Mouse (Mus musculus) limb, embryonic 14.5 days (tissue): ENCODE measurements at regions not wholly inside any gene's neighbourhood (a gene's known extent, or its start where the extent isn't known, plus 50 kb on each side); places are given as distances from the start of the nearest gene placed in this dataset.

Experiments
- ATAC-seq: fragments of 200-750 bp; cut with Nextera tagmentation; 2 replicates; pipeline ENCODE4 v1.8.0; 2017; ENCODE audit warnings: low read depth, moderate number of reproducible peaks, moderate TSS enrichment; ENCODE audit not compliant: low FRiP score
- DNase-seq: peaks from one replicate; pipeline ENCODE4 v3.0.0-alpha.2; 2015; ENCODE audit warnings: low spot score
- H3K27ac ChIP-seq: fragments of 300-500 bp; sonication (generic); replicated peaks from 2 replicates; pipeline ENCODE4 v1.5.1; 2014; ENCODE audit warnings: low read depth, mild to moderate bottlenecking, low read length, moderate library complexity, mixed read lengths
- H3K27me3 ChIP-seq: fragments of 300-500 bp; sonication (generic); 2 replicates; pipeline ENCODE4 v1.6.1; 2014; ENCODE audit warnings: low read length, mixed read lengths; ENCODE audit not compliant: control insufficient read depth, insufficient read depth
- H3K36me3 ChIP-seq: fragments of 300-500 bp; sonication (generic); 2 replicates; pipeline ENCODE4 v1.6.1; 2014; ENCODE audit warnings: mild to moderate bottlenecking, low read length, moderate library complexity, mixed read lengths; ENCODE audit not compliant: control insufficient read depth, insufficient read depth
- H3K4me1 ChIP-seq: fragments of 300-500 bp; sonication (generic); 2 replicates; pipeline ENCODE4 v1.6.1; 2014; ENCODE audit warnings: antibody characterized with exemption, low read length, mixed read lengths; ENCODE audit not compliant: control insufficient read depth, insufficient read depth
- H3K4me2 ChIP-seq: fragments of 300-500 bp; sonication (generic); replicated peaks from 2 replicates; pipeline ENCODE4 v1.6.1; 2014; ENCODE audit warnings: low read depth, mild to moderate bottlenecking, low read length, moderate library complexity; ENCODE audit not compliant: severe bottlenecking
- H3K4me3 ChIP-seq: fragments of 300-500 bp; sonication (generic); replicated peaks from 2 replicates; pipeline ENCODE4 v1.5.1; 2014; ENCODE audit warnings: low read length
- H3K9ac ChIP-seq: fragments of 300-500 bp; sonication (generic); 2 replicates; pipeline ENCODE4 v1.6.1; 2014; ENCODE audit warnings: mild to moderate bottlenecking, low read depth, low read length, moderate library complexity; ENCODE audit not compliant: severe bottlenecking
- H3K9me3 ChIP-seq: fragments of 300-500 bp; sonication (generic); 2 replicates; pipeline ENCODE4 v1.6.1; 2016; ENCODE audit warnings: low read length; ENCODE audit not compliant: control insufficient read depth
- POLR2A ChIP-seq: fragments of 200-500 bp; IDR thresholded peaks from 2 replicates; pipeline ENCODE4 v1.8.0; 2012; ENCODE audit warnings: inconsistent platforms, mild to moderate bottlenecking, moderate library complexity, borderline replicate concordance; ENCODE audit not compliant: insufficient read depth, insufficient read length; ENCODE audit errors: extremely low read depth
- WGBS: fragments of 180-500 bp; shearing (Covaris S2); extraction: QIAGEN DNeasy Blood & Tissue Kit; methylation state at CpG from one replicate; pipeline ENCODE4 v1.1.7; 2014; 5-methylcytosine and 5-hydroxymethylcytosine counted together

GRCm38 (mm10) chr19:19880895-19881294, 509.8 kb downstream of the Anxa1 start:
- Histone ChIP-seq H3K36me3 (no peaks in the 10 kb centered on the region), H3K4me1 (no peaks in the 10 kb centered on the region), H3K27ac (no peak overlapping the region), H3K4me3 (no peak overlapping the region), H3K27me3 (no peaks in the 10 kb centered on the region), H3K9me3 (no peaks in the 10 kb centered on the region), H3K9ac (no peak overlapping the region), H3K4me2 (no peak overlapping the region)
- no peak for ATAC-seq
- TF ChIP-seq POLR2A, result no peak
- no peak for DNase-seq

GRCm38 (mm10) chr19:19848152-19848551, 542.6 kb downstream of the Anxa1 start:
- H3K9ac ChIP-seq, result no peak overlapping the region
- no peaks in the 10 kb centered on the region for H3K9me3 ChIP-seq
- H3K27me3 ChIP-seq, result no peaks in the 10 kb centered on the region
- no peak overlapping the region for H3K4me2 ChIP-seq
- ATAC-seq (no peak), DNase-seq (no peak)
- no peak overlapping the region for H3K4me3 ChIP-seq
- H3K36me3 ChIP-seq, result no peaks in the 10 kb centered on the region
- 74% methylated on average over 4 of the region's 4 CpGs for WGBS
- no peak overlapping the region for H3K27ac ChIP-seq
- H3K4me1 ChIP-seq, result no peaks in the 10 kb centered on the region
- TF ChIP-seq POLR2A, result no peak

GRCm38 (mm10) chr19:19807992-19808391, 582.8 kb downstream of the Anxa1 start:
- Histone ChIP-seq H3K9ac (no peak overlapping the region), H3K4me3 (no peak overlapping the region), H3K9me3 (no peaks in the 10 kb centered on the region), H3K36me3 (no peaks in the 10 kb centered on the region), H3K27ac (no peak overlapping the region), H3K27me3 (no peaks in the 10 kb centered on the region), H3K4me1 (no peaks in the 10 kb centered on the region), H3K4me2 (no peak overlapping the region)
- DNase-seq (no peak), ATAC-seq (no peak)
- no peak for TF ChIP-seq POLR2A
- 65% methylated on average over 1 of the region's 1 CpGs for WGBS

GRCm38 (mm10) chr19:19793835-19794234, 596.9 kb downstream of the Anxa1 start:
- TF ChIP-seq POLR2A, result no peak
- no peak overlapping the region for H3K4me3 ChIP-seq
- H3K9me3 ChIP-seq, result no peaks in the 10 kb centered on the region
- 76% methylated on average over 2 of the region's 2 CpGs for WGBS
- no peak overlapping the region for H3K4me2 ChIP-seq
- no peak for DNase-seq
- no peaks in the 10 kb centered on the region for H3K27me3 ChIP-seq
- no peaks in the 10 kb centered on the region for H3K4me1 ChIP-seq
- H3K9ac ChIP-seq, result no peak overlapping the region
- H3K27ac ChIP-seq, result no peak overlapping the region
- no peak for ATAC-seq
- H3K36me3 ChIP-seq, result no peaks in the 10 kb centered on the region

- Histone ChIP-seq H3K9ac (no peak overlapping the region), H3K27me3 (no peaks in the 10 kb centered on the region), H3K36me3 (no peaks in the 10 kb centered on the region), H3K4me3 (no peak overlapping the region), H3K4me2 (no peak overlapping the region), H3K4me1 (no peaks in the 10 kb centered on the region), H3K27ac (no peak overlapping the region), H3K9me3 (no peaks in the 10 kb centered on the region)
- DNase-seq (peak; percentile 72), ATAC-seq (no peak)
- TF ChIP-seq POLR2A, result no peak
These were observed 607.2 kb downstream of the Anxa1 start for GRCm38 (mm10) chr19:19783507-19783906.

GRCm38 (mm10) chr19:19777891-19778290, 612.9 kb downstream of the Anxa1 start:
- no peak for ATAC-seq
- no peak for TF ChIP-seq POLR2A
- no peaks in the 10 kb centered on the region for H3K27me3 ChIP-seq
- H3K36me3 ChIP-seq, result no peaks in the 10 kb centered on the region
- no peak overlapping the region for H3K4me3 ChIP-seq
- no peak overlapping the region for H3K27ac ChIP-seq
- H3K4me2 ChIP-seq, result no peak overlapping the region
- H3K4me1 ChIP-seq, result no peaks in the 10 kb centered on the region
- no peak overlapping the region for H3K9ac ChIP-seq
- no peaks in the 10 kb centered on the region for H3K9me3 ChIP-seq
- DNase-seq, result no peak
- WGBS, result 40% methylated on average over 4 of the region's 4 CpGs
